Mouse (Mus musculus) bone marrow macrophage, adult 2 months (primary cell): ENCODE data around the gene Mkln1.

Source experiments
- CTCF ChIP-seq: IDR thresholded peaks from 2 replicates; pipeline ENCODE4 v1.5.1; 2012; ENCODE audit warnings: low read depth, mild to moderate bottlenecking, low read length, moderate library complexity
- POLR2A ChIP-seq: IDR thresholded peaks from 2 replicates; pipeline ENCODE4 v1.6.1; 2012; ENCODE audit warnings: mild to moderate bottlenecking, low read depth, low read length, borderline replicate concordance

- TF ChIP-seq CTCF: no peak
- TF ChIP-seq POLR2A: no peak
Measured at GRCm38 (mm10) chr6:31369875-31370274, 28.7 kb upstream of the Mkln1 start.
